Mouse (Mus musculus) thymus, adult 2 months (tissue): ENCODE data around the gene Olfr812.
"Not testable (repeated sequence)": the region's sequence is repeated elsewhere in the genome, so short reads cannot be mapped to it uniquely, and the experiment has no call there.

Source experiments
- CTCF ChIP-seq: fragments of 200-500 bp; IDR thresholded peaks from 2 replicates; pipeline ENCODE4 v1.5.1; 2012; ENCODE audit warnings: mild to moderate bottlenecking, control low read depth, low read length, moderate library complexity, borderline replicate concordance; ENCODE audit not compliant: control insufficient read depth, poor library complexity, insufficient read depth; ENCODE audit errors: extremely low read depth
- POLR2A ChIP-seq: fragments of 200-500 bp; IDR thresholded peaks from 2 replicates; pipeline ENCODE4 v1.6.1; 2012; ENCODE audit warnings: mild to moderate bottlenecking, low read length, control low read depth, moderate library complexity; ENCODE audit not compliant: control insufficient read depth, poor library complexity, insufficient read depth; ENCODE audit errors: extremely low read depth

DNA sequence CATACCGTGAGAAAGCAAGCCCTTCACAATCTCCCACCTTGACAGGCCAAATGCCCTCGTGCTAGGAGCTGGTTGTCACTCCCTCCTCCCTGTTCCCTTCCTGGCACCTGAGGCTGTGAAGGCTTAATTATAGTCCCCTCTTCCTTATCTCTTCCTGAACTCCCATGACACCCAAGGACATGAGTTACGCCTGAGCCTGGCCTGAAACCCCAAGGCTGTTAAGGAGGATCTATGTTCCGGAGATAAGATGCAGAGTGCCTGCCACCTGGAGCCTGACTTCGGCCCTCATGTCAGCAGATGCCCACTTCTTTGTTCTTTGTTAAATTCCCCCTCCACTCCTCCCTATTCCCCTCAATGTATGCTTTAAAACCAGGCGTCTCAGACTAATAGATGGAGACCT, 39.6 kb upstream of the Olfr812 start:
- TF ChIP-seq POLR2A, CTCF: not testable (repeated sequence)
